Mouse (Mus musculus): ENCODE data around the gene Dpep2nb.

DNA sequence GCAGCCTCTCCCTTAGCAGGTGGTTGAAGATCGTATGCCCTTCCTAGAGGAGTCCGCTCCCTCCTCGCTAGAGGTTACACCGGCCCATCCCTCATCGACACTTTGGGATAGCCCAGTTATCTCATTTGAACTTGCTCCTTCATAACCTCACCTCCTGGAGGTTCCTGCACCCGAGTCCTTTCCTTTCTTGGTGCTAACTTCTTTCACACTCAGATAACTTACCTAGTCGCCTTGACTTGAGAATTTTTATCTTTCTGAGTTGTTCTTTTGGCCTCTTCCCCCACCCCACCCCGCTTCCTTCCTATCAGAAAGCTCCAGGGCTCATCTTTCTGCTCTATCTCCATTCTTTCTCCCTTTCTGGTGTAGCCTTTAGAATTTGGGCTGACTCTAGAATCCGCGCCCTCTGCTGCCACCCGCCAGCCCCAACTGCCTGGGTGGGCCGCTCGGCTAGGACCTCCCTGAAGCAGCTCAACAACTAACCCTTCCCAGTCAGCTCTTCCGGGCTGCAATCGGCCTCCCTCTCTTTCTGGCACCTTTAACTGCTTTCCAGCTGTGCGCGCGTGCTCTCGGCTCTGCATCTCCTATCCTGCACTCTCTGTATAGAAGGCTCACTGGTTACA is 39.0 kb downstream of the Dpep2nb start:
- TF ChIP-seq CTCF (conservative IDR thresholded peaks at IDR 0.05; ENCODE audit: insufficient read depth, insufficient read length, low read depth, low read length), result no peak
- no peak for TF ChIP-seq POLR2A (IDR thresholded peaks at IDR 0.05; ENCODE audit: low read depth, low read length)

All from kidney, adult 2 months (tissue).